Mouse (Mus musculus) embryonic facial prominence, embryonic 11.5 days (tissue): ENCODE measurements around the gene Strn. TPM values are rescaled to one million over a fixed set of nuclear protein-coding genes. Genes with fewer than 3 reads are reported as not detected.
A peak's percentile ranks its signal among the peaks of the same experiment; 100 is the strongest.

Source experiments
- ATAC-seq: fragments of 200-750 bp; cut with Nextera tagmentation; replicated peaks from 2 replicates; pipeline ENCODE4 v1.8.0; 2017; ENCODE audit warnings: low read depth; ENCODE audit not compliant: insufficient number of reproducible peaks, low FRiP score, low TSS enrichment
- DNase-seq: peaks from one replicate; pipeline ENCODE4 v3.0.0-alpha.2; 2015; ENCODE audit warnings: low spot score
- H3K27ac ChIP-seq: fragments of 300-500 bp; sonication (generic); replicated peaks from 2 replicates; pipeline ENCODE4 v1.5.1; 2014; ENCODE audit warnings: mild to moderate bottlenecking, low read depth, low read length, control low read depth
- H3K27me3 ChIP-seq: fragments of 300-500 bp; sonication (generic); 2 replicates; pipeline ENCODE4 v1.6.1; 2014; ENCODE audit warnings: mild to moderate bottlenecking, low read length, moderate library complexity, mixed read lengths; ENCODE audit not compliant: control insufficient read depth, insufficient read depth
- H3K36me3 ChIP-seq: fragments of 300-500 bp; sonication (generic); replicated peaks from 2 replicates; pipeline ENCODE4 v1.6.1; 2014; ENCODE audit warnings: low read depth, mild to moderate bottlenecking, low read length, moderate library complexity, mixed read lengths; ENCODE audit not compliant: control insufficient read depth, insufficient read depth
- H3K4me1 ChIP-seq: fragments of 300-500 bp; sonication (generic); 2 replicates; pipeline ENCODE4 v1.6.1; 2014; ENCODE audit warnings: low read length, mixed read lengths; ENCODE audit not compliant: control insufficient read depth, insufficient read depth
- H3K4me2 ChIP-seq: fragments of 300-500 bp; sonication (generic); 2 replicates; pipeline ENCODE4 v1.6.1; 2014; ENCODE audit warnings: low read depth, mild to moderate bottlenecking, control low read depth, low read length, moderate library complexity
- H3K4me3 ChIP-seq: fragments of 300-500 bp; sonication (generic); 2 replicates; pipeline ENCODE4 v1.5.1; 2014; ENCODE audit warnings: low read depth, low read length, control low read depth
- H3K9ac ChIP-seq: fragments of 300-500 bp; sonication (generic); replicated peaks from 2 replicates; pipeline ENCODE4 v1.6.1; 2014; ENCODE audit warnings: mild to moderate bottlenecking, control low read depth, low read length
- H3K9me3 ChIP-seq: fragments of 300-500 bp; sonication (generic); replicated peaks from 2 replicates; pipeline ENCODE4 v1.6.1; 2016; ENCODE audit warnings: mild to moderate bottlenecking, low read length, inconsistent platforms, mixed read lengths; ENCODE audit not compliant: control insufficient read depth
- WGBS: fragments of 180-500 bp; shearing (Covaris S2); extraction: QIAGEN DNeasy Blood & Tissue Kit; methylation state at CpG from one replicate; pipeline ENCODE4 v1.1.7; 2014; 5-methylcytosine and 5-hydroxymethylcytosine counted together
- polyA plus RNA-seq: library from polyadenylated mRNA; unstranded; fragments of >200 nt; fragmentation: Nextera tagmentation; extraction: Ambion mirVana; gene quantifications from 2 replicates; pipeline ENCODE4 v1.2.1, GENCODE M21; 2014

The Strn gene
- polyA plus RNA-seq, 1 experiment from 2014 or later, result 5.8 TPM

DNA sequence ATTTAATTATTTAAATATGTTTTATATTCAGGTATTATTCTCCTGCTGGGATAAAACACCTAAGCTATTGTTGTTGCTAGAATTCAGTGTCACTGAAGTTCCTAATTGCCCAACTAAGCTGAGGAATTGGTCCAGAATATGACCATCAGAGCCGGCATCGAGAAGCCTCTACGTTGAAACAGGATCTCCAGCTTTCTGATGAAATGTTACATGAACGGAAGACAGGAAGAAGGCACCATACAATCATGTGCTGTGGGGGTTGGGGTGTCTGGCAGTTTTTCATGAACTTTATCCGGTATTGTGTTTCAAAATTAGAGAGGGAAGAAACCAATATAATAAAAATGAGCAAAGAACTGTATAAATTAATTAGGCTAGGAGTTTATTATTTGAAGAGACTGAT is 26.3 kb upstream of the Strn start:
- no peaks in the 10 kb centered on the region for H3K4me1 ChIP-seq
- H3K27ac ChIP-seq, result no peak overlapping the region
- no peaks in the 10 kb centered on the region for H3K36me3 ChIP-seq
- DNase-seq, result no peak
- H3K27me3 ChIP-seq, result no peaks in the 10 kb centered on the region
- no peaks in the 10 kb centered on the region for H3K9me3 ChIP-seq
- no peak for ATAC-seq
- no peak overlapping the region for H3K4me2 ChIP-seq
- 88% methylated on average over 5 of the region's 5 CpGs for WGBS
- H3K9ac ChIP-seq, result no peak overlapping the region
- H3K4me3 ChIP-seq, result no peak overlapping the region

GRCm38 (mm10) chr17:78752938-78753655 is 16.1 kb upstream of the Strn start:
- H3K36me3 ChIP-seq, result no peaks in the 10 kb centered on the region
- no peaks in the 10 kb centered on the region for H3K9me3 ChIP-seq
- no peaks in the 10 kb centered on the region for H3K4me1 ChIP-seq
- 61% methylated on average over 17 of the region's 17 CpGs for WGBS
- H3K9ac ChIP-seq, result no peak overlapping the region
- H3K27ac ChIP-seq, result no peak overlapping the region
- DNase-seq, result peak; percentile 2
- ATAC-seq, result no peak
- H3K4me3 ChIP-seq, result no peak overlapping the region
- H3K4me2 ChIP-seq, result no peak overlapping the region
- H3K27me3 ChIP-seq, result no peaks in the 10 kb centered on the region

- H3K27me3 ChIP-seq, result no peaks in the 10 kb centered on the region
- no peak overlapping the region for H3K4me2 ChIP-seq
- no peak for ATAC-seq
- no peak for DNase-seq
- H3K27ac ChIP-seq, result no peak overlapping the region
- H3K9me3 ChIP-seq, result no peaks in the 10 kb centered on the region
- H3K4me1 ChIP-seq, result no peaks in the 10 kb centered on the region
- H3K4me3 ChIP-seq, result no peak overlapping the region
- no peaks in the 10 kb centered on the region for H3K36me3 ChIP-seq
- WGBS, result 40% methylated on average over 10 of the region's 10 CpGs
- no peak overlapping the region for H3K9ac ChIP-seq
These were observed 15.1 kb upstream of the Strn start for GRCm38 (mm10) chr17:78752064-78752463.

GRCm38 (mm10) chr17:78748440-78748839 is 11.4 kb upstream of the Strn start:
- no peak overlapping the region for H3K9ac ChIP-seq
- DNase-seq, result no peak
- no peak overlapping the region for H3K27ac ChIP-seq
- no peaks in the 10 kb centered on the region for H3K27me3 ChIP-seq
- H3K4me2 ChIP-seq, result no peak overlapping the region
- H3K9me3 ChIP-seq, result no peaks in the 10 kb centered on the region
- no peak overlapping the region for H3K4me3 ChIP-seq
- H3K36me3 ChIP-seq, result no peaks in the 10 kb centered on the region
- no peaks in the 10 kb centered on the region for H3K4me1 ChIP-seq
- no peak for ATAC-seq
- WGBS, result 88% methylated on average over 9 of the region's 9 CpGs

GRCm38 (mm10) chr17:78738416-78738815 is 1.4 kb upstream of the Strn start:
- H3K36me3 ChIP-seq, result no peaks in the 10 kb centered on the region
- H3K4me2 ChIP-seq, result no peak overlapping the region
- H3K27ac ChIP-seq, result no peak overlapping the region
- H3K27me3 ChIP-seq, result no peaks in the 10 kb centered on the region
- no peak overlapping the region for H3K9ac ChIP-seq
- H3K4me1 ChIP-seq, result no peaks in the 10 kb centered on the region; the same call in 1 of the 2 replicates
- H3K4me3 ChIP-seq, result no peak overlapping the region
- DNase-seq, result no peak
- H3K9me3 ChIP-seq, result no peaks in the 10 kb centered on the region
- 50% methylated on average over 1 of the region's 1 CpGs for WGBS
- ATAC-seq, result no peak

DNA sequence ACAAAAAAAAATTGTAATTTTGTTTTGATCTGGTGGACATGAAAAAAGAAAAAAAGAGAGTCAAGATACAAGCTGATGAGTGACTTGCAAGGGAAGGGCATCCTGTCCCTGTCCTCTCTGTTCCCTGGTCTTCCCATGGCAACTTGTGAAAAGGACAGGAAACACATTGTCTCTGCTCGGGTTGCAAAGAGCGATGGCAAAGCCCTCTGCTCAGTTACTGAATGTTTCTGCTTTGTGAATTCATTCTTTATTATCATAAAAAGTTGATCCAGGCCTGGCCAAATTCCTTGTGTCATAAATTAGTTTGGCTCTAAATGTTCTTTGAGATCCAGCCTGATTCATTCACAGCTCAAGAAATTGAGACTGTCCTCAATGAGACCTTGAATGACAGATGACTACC is 775 bp upstream of the Strn start:
- H3K9ac ChIP-seq, result no peak overlapping the region
- H3K4me3 ChIP-seq, result no peak overlapping the region
- H3K27ac ChIP-seq, result no peak overlapping the region
- H3K36me3 ChIP-seq, result no peaks in the 10 kb centered on the region
- 31% methylated on average over 2 of the region's 2 CpGs for WGBS
- no peak overlapping the region for H3K4me2 ChIP-seq
- H3K4me1 ChIP-seq, result no peaks in the 10 kb centered on the region; the same call in 1 of the 2 replicates
- ATAC-seq, result no peak
- no peaks in the 10 kb centered on the region for H3K9me3 ChIP-seq
- no peak for DNase-seq
- H3K27me3 ChIP-seq, result no peaks in the 10 kb centered on the region

GRCm38 (mm10) chr17:78736473-78736988 is 465 bp downstream of the Strn start:
- H3K4me3 ChIP-seq, result peak overlapping the region; percentile 87
- H3K4me2 ChIP-seq, result peak overlapping the region; percentile 76
- peak overlapping the region; percentile 94 for H3K9ac ChIP-seq
- under 1% methylated on average over 56 of the region's 60 CpGs for WGBS
- H3K9me3 ChIP-seq, result no peaks in the 10 kb centered on the region
- no peaks in the 10 kb centered on the region for H3K36me3 ChIP-seq
- no peaks in the 10 kb centered on the region for H3K27me3 ChIP-seq
- H3K4me1 ChIP-seq, result no peaks in the 10 kb centered on the region; the same call in 1 of the 2 replicates
- peak; percentile 97 for ATAC-seq
- H3K27ac ChIP-seq, result peak overlapping the region; percentile 82
- DNase-seq, result peak; percentile 98

DNA sequence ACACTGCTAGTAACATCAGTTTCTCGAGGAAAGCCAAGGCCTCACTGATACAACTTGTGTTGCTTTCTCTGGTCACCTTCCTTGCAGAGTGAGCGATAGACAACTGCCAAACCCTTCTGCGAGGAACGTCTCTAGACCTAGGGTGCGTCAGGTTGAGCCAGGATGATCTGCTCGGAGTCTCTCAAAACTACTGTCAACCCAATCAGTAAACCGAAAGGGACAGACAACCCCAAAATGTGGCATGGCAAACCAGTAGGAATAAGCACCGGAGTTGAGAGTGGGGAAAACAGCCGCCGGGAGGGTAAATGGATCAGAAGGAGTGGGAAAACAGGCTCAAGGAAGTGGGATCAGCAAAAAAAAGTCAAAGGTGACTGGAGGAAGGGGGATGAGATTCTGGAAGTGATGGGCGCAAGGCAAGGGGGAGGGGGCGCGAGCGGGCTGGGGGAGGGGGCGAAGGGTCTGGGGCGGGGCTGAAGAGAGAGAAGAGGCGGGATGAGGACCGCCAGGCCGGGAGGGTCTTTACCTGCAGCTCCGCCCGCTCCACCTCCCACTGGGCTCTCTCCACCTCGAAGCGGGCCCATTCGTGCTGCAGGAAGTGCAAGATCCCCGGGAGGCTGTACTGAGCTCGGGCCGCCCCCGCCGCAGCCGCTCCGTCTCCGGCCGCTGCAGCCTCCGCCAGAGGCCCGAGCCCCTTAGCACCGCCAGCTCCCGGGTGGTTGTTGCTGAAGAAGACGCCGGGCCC is 1.1 kb downstream of the Strn start:
- Histone ChIP-seq H3K36me3 (no peaks in the 10 kb centered on the region), H3K9me3 (no peaks in the 10 kb centered on the region), H3K4me1 (no peaks in the 10 kb centered on the region; the same call in 1 of the 2 replicates), H3K27ac (peak overlapping the region; percentile 82), H3K27me3 (no peaks in the 10 kb centered on the region), H3K4me2 (peak overlapping the region; percentile 53), H3K9ac (peak overlapping the region; percentile 94), H3K4me3 (peak overlapping the region; percentile 87)
- ATAC-seq, result peak; percentile 85
- DNase-seq, result peak; percentile 59
- under 1% methylated on average over 33 of the region's 39 CpGs for WGBS
